Comparison of ENCODE assay signal across 8 mouse cellular contexts in the genomic region with DNA sequence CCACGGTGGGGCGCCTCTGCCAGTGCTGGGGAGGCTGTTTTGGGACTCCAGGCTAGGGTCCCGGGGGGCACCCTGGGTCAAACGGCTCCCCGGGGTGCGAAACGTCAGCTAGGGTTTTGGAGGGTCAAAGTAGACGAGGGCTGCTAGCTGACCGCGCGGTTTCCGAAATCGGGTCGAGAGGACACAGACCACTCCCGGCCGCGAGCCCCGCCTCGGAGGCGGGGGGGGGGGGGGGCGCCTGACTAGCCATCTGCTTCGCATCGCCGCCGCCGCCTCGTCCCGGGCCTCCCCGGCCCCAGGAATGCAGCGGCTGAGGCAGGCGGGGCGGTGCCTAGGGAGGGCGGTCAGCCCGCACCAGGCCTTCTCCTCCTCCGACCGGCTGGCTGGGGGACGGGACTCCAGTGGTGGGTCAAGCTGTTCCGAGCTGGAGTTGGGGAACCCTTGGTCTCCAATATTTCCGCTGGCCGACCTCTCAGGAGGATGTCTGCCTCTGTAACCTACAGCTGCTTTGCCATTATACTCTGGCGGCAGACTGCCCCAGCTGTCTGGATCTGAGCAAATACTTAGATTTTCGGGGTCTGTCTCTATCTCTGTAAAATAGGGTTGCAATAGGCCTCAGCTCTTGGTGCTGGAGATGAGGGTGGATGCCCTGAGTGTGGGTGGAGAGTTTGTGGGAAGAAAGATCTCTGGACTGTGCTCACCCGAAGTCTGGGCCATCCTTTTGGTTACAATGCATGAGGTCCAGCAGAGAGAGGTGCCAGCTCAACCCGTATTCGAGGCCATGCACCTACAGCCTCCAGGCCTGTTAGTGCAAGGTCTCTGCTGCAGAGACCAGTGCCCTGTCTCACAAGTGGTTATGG. TPM values are rescaled to one million over a fixed set of nuclear protein-coding genes. Genes with fewer than 3 reads are reported as not detected.
DNase-seq lines count a peak whose midpoint lies in the region; ATAC-seq and TF ChIP-seq lines count a peak whose summit lies in the region.

No protein-coding gene starts in this region.

- peak; percentile 48 for DNase-seq in adipocyte (ENCODE audit: low spot score)
- DNase-seq in heart, postnatal 0 days (ENCODE audit: low spot score): no peak
- DNase-seq in kidney, postnatal 14 days: peak; percentile 86
- peak; percentile 77 for DNase-seq in lung, postnatal 36 days
- no peak for DNase-seq in layer of hippocampus, adult 9-11 months
- no peak for DNase-seq in thymus, adult 2 months
- DNase-seq in thymus, postnatal 25 days: no peak

- TF ChIP-seq POLR2A in embryonic fibroblast, embryonic 13.5 days (IDR thresholded peaks at IDR 0.05; ENCODE audit: low read depth, low read length): peak; percentile 59
- TF ChIP-seq POLR2A in thymus, adult 2 months (IDR thresholded peaks at IDR 0.05; ENCODE audit: control insufficient read depth, extremely low read depth, insufficient read depth, low read length, poor library complexity): no peak

- peak; percentile 64 for ATAC-seq in heart, postnatal 0 days (ENCODE audit: insufficient read depth, low read depth)

- H3K9ac ChIP-seq in heart, postnatal 0 days (replicated peaks; ENCODE audit: low read depth, low read length): peak overlapping the region; percentile 71

- peak overlapping the region; percentile 77 for H3K4me2 ChIP-seq in heart, postnatal 0 days (ENCODE audit: low read depth, low read length)

- H3K27ac ChIP-seq in embryonic fibroblast, embryonic 13.5 days (ENCODE audit: insufficient read depth, low read length): peak overlapping the region; percentile 75
- H3K27ac ChIP-seq in heart, postnatal 0 days (ENCODE audit: low read depth): peak overlapping the region; percentile 76
- no peak overlapping the region for H3K27ac ChIP-seq in thymus, adult 2 months (ENCODE audit: control insufficient read depth, insufficient read depth, low read length)

- peaks cover 67% of the 10 kb centered on the region for H3K27me3 ChIP-seq in heart, postnatal 0 days (ENCODE audit: control insufficient read depth, insufficient read depth, low read length)
- H3K27me3 ChIP-seq in thymus, adult 2 months (ENCODE audit: control insufficient read depth, insufficient read depth, low read length): peaks cover 51% of the 10 kb centered on the region

- no peak for TF ChIP-seq EP300 in heart, postnatal 0 days (IDR thresholded peaks at IDR 0.05; ENCODE audit: low read depth)

- peak overlapping the region; percentile 80 for H3K4me3 ChIP-seq in embryonic fibroblast, embryonic 13.5 days (ENCODE audit: insufficient read depth, low read length)
- H3K4me3 ChIP-seq in heart, postnatal 0 days (ENCODE audit: low read depth, low read length): peak overlapping the region; percentile 60
- H3K4me3 ChIP-seq in thymus, adult 2 months (ENCODE audit: control insufficient read depth, insufficient read depth, low read length): no peak overlapping the region

- WGBS in heart, postnatal 0 days: 8% methylated on average over 37 of the region's 45 CpGs
- 17% methylated on average over 37 of the region's 45 CpGs for WGBS in thymus, adult 2 months

- H3K4me1 ChIP-seq in embryonic fibroblast, embryonic 13.5 days (ENCODE audit: control insufficient read depth, insufficient read depth, low read length): peaks cover 32% of the 10 kb centered on the region
- peaks cover 9% of the 10 kb centered on the region for H3K4me1 ChIP-seq in heart, postnatal 0 days (ENCODE audit: control insufficient read depth, insufficient read depth)
- H3K4me1 ChIP-seq in thymus, adult 2 months (replicated peaks; ENCODE audit: control insufficient read depth, insufficient read depth, low read length): peaks cover 14% of the 10 kb centered on the region

- no peaks in the 10 kb centered on the region for H3K36me3 ChIP-seq in heart, postnatal 0 days (replicated peaks; ENCODE audit: control insufficient read depth, insufficient read depth, low read length)
- H3K36me3 ChIP-seq in thymus, adult 2 months (ENCODE audit: control insufficient read depth, insufficient read depth, low read length): no peaks in the 10 kb centered on the region

- TF ChIP-seq CTCF in embryonic fibroblast, embryonic 13.5 days (IDR thresholded peaks at IDR 0.05; ENCODE audit: borderline replicate concordance, insufficient read depth, low read length): no peak
- no peak for TF ChIP-seq CTCF in heart, postnatal 0 days (IDR thresholded peaks at IDR 0.05; ENCODE audit: low read depth)
- TF ChIP-seq CTCF in thymus, adult 2 months (IDR thresholded peaks at IDR 0.05; ENCODE audit: borderline replicate concordance, control insufficient read depth, extremely low read depth, insufficient read depth, low read length, poor library complexity): no peak

- no peaks in the 10 kb centered on the region for H3K9me3 ChIP-seq in heart, postnatal 0 days (replicated peaks; ENCODE audit: control insufficient read depth, low read length)

RNA-seq across cellular contexts. Expression of a gene that starts 1.5 kb away (rescaled TPM):
- 46.1 and 46.5 TPM in 2 replicates for polyA plus RNA-seq in embryonic fibroblast, embryonic 13.5 days (2011; ENCODE audit: insufficient read length, low read depth, missing spikeins)
- 19.3 and 25.4 TPM in 2 replicates for total RNA-seq in heart, postnatal 0 days (2014; rRNA removed; ENCODE audit: low replicate concordance)
- polyA plus RNA-seq in heart, postnatal 0 days (2015; fragmentation: Nextera tagmentation; extraction: Ambion mirVana): 2.6 and 2.8 TPM in 2 replicates
- polyA plus RNA-seq in thymus, adult 2 months (2012; rRNA removed): 41.0 and 41.2 TPM in 2 replicates

RNA-seq across cellular contexts. Expression of a gene that starts 34.4 kb away (rescaled TPM):
- polyA plus RNA-seq in embryonic fibroblast, embryonic 13.5 days (2011; ENCODE audit: insufficient read length, low read depth, missing spikeins): not detected in 2 replicates
- not detected in 2 replicates for total RNA-seq in heart, postnatal 0 days (2014; rRNA removed; ENCODE audit: low replicate concordance)
- not detected in 2 replicates for polyA plus RNA-seq in heart, postnatal 0 days (2015; fragmentation: Nextera tagmentation; extraction: Ambion mirVana)
- not detected in 2 replicates for polyA plus RNA-seq in thymus, adult 2 months (2012; rRNA removed)

RNA-seq across cellular contexts. Expression of a gene that starts 39.1 kb away (rescaled TPM):
- 53.4 and 63.8 TPM in 2 replicates for polyA plus RNA-seq in embryonic fibroblast, embryonic 13.5 days (2011; ENCODE audit: insufficient read length, low read depth, missing spikeins)
- 42.0 and 47.4 TPM in 2 replicates for total RNA-seq in heart, postnatal 0 days (2014; rRNA removed; ENCODE audit: low replicate concordance)
- 21.7 and 23.0 TPM in 2 replicates for polyA plus RNA-seq in heart, postnatal 0 days (2015; fragmentation: Nextera tagmentation; extraction: Ambion mirVana)
- polyA plus RNA-seq in thymus, adult 2 months (2012; rRNA removed): 72.7 and 75.1 TPM in 2 replicates

RNA-seq across cellular contexts. Expression of a gene that starts 39.6 kb away (rescaled TPM):
- 0.90 and 1.4 TPM in 2 replicates for polyA plus RNA-seq in embryonic fibroblast, embryonic 13.5 days (2011; ENCODE audit: insufficient read length, low read depth, missing spikeins)
- total RNA-seq in heart, postnatal 0 days (2014; rRNA removed; ENCODE audit: low replicate concordance): 0.27 and 1.1 TPM in 2 replicates
- polyA plus RNA-seq in heart, postnatal 0 days (2015; fragmentation: Nextera tagmentation; extraction: Ambion mirVana): 0.25 and 0.44 TPM in 2 replicates
- 22.4 and 27.4 TPM in 2 replicates for polyA plus RNA-seq in thymus, adult 2 months (2012; rRNA removed)

Comparison
In these comparisons a context has a peak if more than half of its experiments do, and no peak if none do; other contexts are left out.
1. DNase-seq: peak in adipocyte (single experiment), kidney, postnatal 14 days (single experiment) and lung, postnatal 36 days (single experiment); none in heart, postnatal 0 days (single experiment), layer of hippocampus, adult 9-11 months (single experiment), thymus, adult 2 months (single experiment) and thymus, postnatal 25 days (single experiment).
2. RNA of a gene that starts 1.5 kb away (polyA plus RNA-seq): 46.1 to 46.5 TPM in embryonic fibroblast, embryonic 13.5 days and 41.0 to 41.2 TPM in thymus, adult 2 months; 2.6 to 2.8 TPM in heart, postnatal 0 days; every median in the first group is over 10 times any median in the second.